Mouse (Mus musculus): ENCODE measurements around the gene Nfyc. TPM values are rescaled to one million over a fixed set of nuclear protein-coding genes. Genes with fewer than 3 reads are reported as not detected.

Nfyc gene
- polyA plus RNA-seq, 1 experiment = 44.3 TPM

DNA sequence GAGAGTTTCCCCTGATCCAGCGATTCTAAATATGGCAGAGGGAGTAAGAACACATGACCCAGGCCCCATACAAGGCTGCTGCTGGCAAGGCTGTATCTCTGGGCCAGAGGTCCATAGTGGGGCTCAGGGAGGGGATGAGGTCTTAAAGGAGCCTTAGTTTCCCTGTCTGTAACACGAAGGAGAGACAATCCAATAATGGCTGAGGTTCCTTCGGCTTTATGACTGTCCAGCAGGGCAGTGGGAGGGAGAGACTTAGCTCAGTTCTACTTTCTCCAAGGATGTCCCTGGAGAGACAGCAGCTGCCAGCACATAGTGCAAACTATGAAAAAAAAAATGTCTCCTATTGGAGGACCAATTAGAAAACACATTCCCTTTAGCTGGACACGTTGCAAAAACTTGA lies 105.2 kb downstream of the Nfyc start:
- TF ChIP-seq USF1 (IDR thresholded peaks at IDR 0.05; ENCODE audit: low read depth) (no peak), E2F4 (IDR thresholded peaks at IDR 0.05; ENCODE audit: insufficient read depth) (no peak), SRF (IDR thresholded peaks at IDR 0.05; ENCODE audit: control insufficient read depth, insufficient read length, low read depth) (no peak)
- peak overlapping the region; percentile 5 for H3K4me2 ChIP-seq (ENCODE audit: low read depth)
- H3K36me3 ChIP-seq (ENCODE audit: control insufficient read depth, insufficient read depth) = no peaks in the 10 kb centered on the region
- H3K4me3 ChIP-seq = no peak overlapping the region
- H3K79me2 ChIP-seq (ENCODE audit: control insufficient read depth, insufficient read depth) = no peaks in the 10 kb centered on the region
- no peak overlapping the region for H3ac ChIP-seq (ENCODE audit: control insufficient read depth, insufficient read length)
- no peaks in the 10 kb centered on the region for H3K27me3 ChIP-seq (ENCODE audit: control insufficient read depth, insufficient read depth, insufficient read length)

- no peaks in the 10 kb centered on the region for H3K36me3 ChIP-seq (ENCODE audit: control insufficient read depth, insufficient read depth)
- no peak for TF ChIP-seq POLR2A (IDR thresholded peaks at IDR 0.05; ENCODE audit: insufficient read length, low read depth)
- no peak for TF ChIP-seq TCF3 (IDR thresholded peaks at IDR 0.05; ENCODE audit: insufficient read length, low read depth)
- TF ChIP-seq MAX (IDR thresholded peaks at IDR 0.05; ENCODE audit: low read depth) = no peak
- TF ChIP-seq E2F4 (IDR thresholded peaks at IDR 0.05; ENCODE audit: insufficient read depth) = no peak
- TF ChIP-seq POLR2AphosphoS2 (IDR thresholded peaks at IDR 0.05; ENCODE audit: insufficient read length, low read depth) = no peak
- no peak for TF ChIP-seq TCF12 (IDR thresholded peaks at IDR 0.05; ENCODE audit: insufficient read depth, poor library complexity, severe bottlenecking)
- TF ChIP-seq REST (IDR thresholded peaks at IDR 0.05; ENCODE audit: insufficient read depth, insufficient read length) = no peak
- H3K4me2 ChIP-seq (ENCODE audit: low read depth) = no peak overlapping the region
Observed at GRCm38 (mm10) chr4:120725516-120726090, 105.8 kb downstream of the Nfyc start.

DNA sequence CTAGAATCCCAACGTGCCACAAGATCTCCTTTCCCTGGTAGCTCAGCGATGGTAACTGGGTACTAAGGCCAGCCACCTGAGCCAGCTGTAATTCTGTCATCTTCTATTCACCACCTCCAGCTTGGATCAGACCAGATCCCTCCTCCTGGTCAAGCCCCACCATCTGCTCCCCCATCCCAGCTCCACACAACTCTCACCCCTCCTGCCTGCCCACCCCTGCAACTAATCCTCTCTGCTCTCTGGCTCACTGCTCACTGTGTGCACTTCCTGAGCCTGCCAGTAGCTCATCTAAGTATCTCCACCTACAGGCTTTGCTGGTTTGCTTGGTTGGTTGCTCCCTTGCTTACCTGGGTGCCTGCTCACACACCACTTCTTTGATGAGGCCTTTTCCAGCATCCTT lies 109.8 kb downstream of the Nfyc start:
- Histone ChIP-seq H3ac (ENCODE audit: control insufficient read depth, insufficient read length) (no peak overlapping the region), H3K27me3 (ENCODE audit: control insufficient read depth, insufficient read depth, insufficient read length) (no peaks in the 10 kb centered on the region), H3K4me3 (no peak overlapping the region), H3K79me2 (ENCODE audit: control insufficient read depth, insufficient read depth) (no peaks in the 10 kb centered on the region), H3K4me2 (ENCODE audit: low read depth) (no peak overlapping the region), H3K36me3 (ENCODE audit: control insufficient read depth, insufficient read depth) (no peaks in the 10 kb centered on the region)
- TF ChIP-seq MAX (IDR thresholded peaks at IDR 0.05; ENCODE audit: low read depth) (no peak), REST (IDR thresholded peaks at IDR 0.05; ENCODE audit: insufficient read depth, insufficient read length) (no peak), SRF (IDR thresholded peaks at IDR 0.05; ENCODE audit: control insufficient read depth, insufficient read length, low read depth) (no peak), MYOG (IDR thresholded peaks at IDR 0.05; ENCODE audit: control insufficient read depth in 1 of 3, insufficient read depth in 1 of 3, insufficient read length in 2 of 3, low read depth in 2 of 3) (no peak), MYOD1 (IDR thresholded peaks at IDR 0.05; ENCODE audit: control insufficient read depth in 1 of 3, insufficient read length in 2 of 3, low read depth in 2 of 3) (no peak), POLR2AphosphoS2 (IDR thresholded peaks at IDR 0.05; ENCODE audit: insufficient read length, low read depth) (no peak), CEBPB (IDR thresholded peaks at IDR 0.05; ENCODE audit: insufficient read depth, poor library complexity, severe bottlenecking) (no peak), POLR2A (IDR thresholded peaks at IDR 0.05; ENCODE audit: insufficient read length, low read depth) (no peak), E2F4 (IDR thresholded peaks at IDR 0.05; ENCODE audit: insufficient read depth) (no peak), TCF12 (IDR thresholded peaks at IDR 0.05; ENCODE audit: insufficient read depth, poor library complexity, severe bottlenecking) (no peak), TCF3 (IDR thresholded peaks at IDR 0.05; ENCODE audit: insufficient read length, low read depth) (no peak), USF1 (IDR thresholded peaks at IDR 0.05; ENCODE audit: low read depth) (no peak)

More at GRCm38 (mm10) chr4:120725516-120726090, 105.8 kb downstream of the Nfyc start:
- no peaks in the 10 kb centered on the region for H3K27me3 ChIP-seq (ENCODE audit: control insufficient read depth, insufficient read depth, insufficient read length)
- H3K4me3 ChIP-seq = no peak overlapping the region
- H3ac ChIP-seq (ENCODE audit: control insufficient read depth, insufficient read length) = no peak overlapping the region
- no peaks in the 10 kb centered on the region for H3K79me2 ChIP-seq (ENCODE audit: control insufficient read depth, insufficient read depth)

- TF ChIP-seq SRF (IDR thresholded peaks at IDR 0.05; ENCODE audit: control insufficient read depth, insufficient read length, low read depth) (no peak), POLR2AphosphoS2 (IDR thresholded peaks at IDR 0.05; ENCODE audit: insufficient read length, low read depth) (no peak), MYOG (IDR thresholded peaks at IDR 0.05; ENCODE audit: control insufficient read depth in 1 of 3, insufficient read depth in 1 of 3, insufficient read length in 2 of 3, low read depth in 2 of 3) (peak in 2 of 3 experiments; percentile 46 to 81), E2F4 (IDR thresholded peaks at IDR 0.05; ENCODE audit: insufficient read depth) (no peak), MYOD1 (IDR thresholded peaks at IDR 0.05; ENCODE audit: control insufficient read depth in 1 of 3, insufficient read length in 2 of 3, low read depth in 2 of 3) (peak in 1 of 3 experiments; percentile 80)
Observed at GRCm38 (mm10) chr4:120719152-120719551, 112.2 kb downstream of the Nfyc start.

GRCm38 (mm10) chr4:120717591-120717990 lies 113.8 kb downstream of the Nfyc start:
- TF ChIP-seq MYOG (IDR thresholded peaks at IDR 0.05; ENCODE audit: control insufficient read depth in 1 of 3, insufficient read depth in 1 of 3, insufficient read length in 2 of 3, low read depth in 2 of 3) = peak in 2 of 3 experiments; percentile 4 to 8
- TF ChIP-seq SRF (IDR thresholded peaks at IDR 0.05; ENCODE audit: control insufficient read depth, insufficient read length, low read depth) = no peak
- TF ChIP-seq TCF12 (IDR thresholded peaks at IDR 0.05; ENCODE audit: insufficient read depth, poor library complexity, severe bottlenecking) = peak; percentile 6
- TF ChIP-seq MYOD1 (IDR thresholded peaks at IDR 0.05; ENCODE audit: control insufficient read depth in 1 of 3, insufficient read length in 2 of 3, low read depth in 2 of 3) = peak; percentile 57 to 86 (median 81)
- TF ChIP-seq REST (IDR thresholded peaks at IDR 0.05; ENCODE audit: insufficient read depth, insufficient read length) = no peak
- Histone ChIP-seq H3K4me3 (no peak overlapping the region), H3K36me3 (ENCODE audit: control insufficient read depth, insufficient read depth) (peaks cover 3% of the 10 kb centered on the region), H3K27me3 (ENCODE audit: control insufficient read depth, insufficient read depth, insufficient read length) (no peaks in the 10 kb centered on the region), H3K79me2 (ENCODE audit: control insufficient read depth, insufficient read depth) (no peaks in the 10 kb centered on the region), H3ac (ENCODE audit: control insufficient read depth, insufficient read length) (no peak overlapping the region), H3K4me2 (ENCODE audit: low read depth) (peak overlapping the region; percentile 63)

More at GRCm38 (mm10) chr4:120719152-120719551, 112.2 kb downstream of the Nfyc start:
- H3K27me3 ChIP-seq (ENCODE audit: control insufficient read depth, insufficient read depth, insufficient read length) = no peaks in the 10 kb centered on the region
- H3K36me3 ChIP-seq (ENCODE audit: control insufficient read depth, insufficient read depth) = peaks cover 3% of the 10 kb centered on the region
- no peak overlapping the region for H3K4me2 ChIP-seq (ENCODE audit: low read depth)
- no peak overlapping the region for H3K4me3 ChIP-seq
- no peaks in the 10 kb centered on the region for H3K79me2 ChIP-seq (ENCODE audit: control insufficient read depth, insufficient read depth)
- H3ac ChIP-seq (ENCODE audit: control insufficient read depth, insufficient read length) = no peak overlapping the region

Data from myocyte (in vitro differentiated cells).